Mouse (Mus musculus) embryonic facial prominence, embryonic 11.5 days (tissue): ENCODE measurements at regions not wholly inside any gene's neighbourhood (a gene's known extent, or its start where the extent isn't known, plus 50 kb on each side); places are given as distances from the start of the nearest gene placed in this dataset.

Experiments used
- ATAC-seq: fragments of 200-750 bp; cut with Nextera tagmentation; replicated peaks from 2 replicates; pipeline ENCODE4 v1.8.0; 2017; ENCODE audit warnings: low read depth; ENCODE audit not compliant: insufficient number of reproducible peaks, low FRiP score, low TSS enrichment
- DNase-seq: peaks from one replicate; pipeline ENCODE4 v3.0.0-alpha.2; 2015; ENCODE audit warnings: low spot score
- H3K27ac ChIP-seq: fragments of 300-500 bp; sonication (generic); replicated peaks from 2 replicates; pipeline ENCODE4 v1.5.1; 2014; ENCODE audit warnings: mild to moderate bottlenecking, low read depth, low read length, control low read depth
- H3K27me3 ChIP-seq: fragments of 300-500 bp; sonication (generic); 2 replicates; pipeline ENCODE4 v1.6.1; 2014; ENCODE audit warnings: mild to moderate bottlenecking, low read length, moderate library complexity, mixed read lengths; ENCODE audit not compliant: control insufficient read depth, insufficient read depth
- H3K36me3 ChIP-seq: fragments of 300-500 bp; sonication (generic); replicated peaks from 2 replicates; pipeline ENCODE4 v1.6.1; 2014; ENCODE audit warnings: low read depth, mild to moderate bottlenecking, low read length, moderate library complexity, mixed read lengths; ENCODE audit not compliant: control insufficient read depth, insufficient read depth
- H3K4me1 ChIP-seq: fragments of 300-500 bp; sonication (generic); 2 replicates; pipeline ENCODE4 v1.6.1; 2014; ENCODE audit warnings: low read length, mixed read lengths; ENCODE audit not compliant: control insufficient read depth, insufficient read depth
- H3K4me2 ChIP-seq: fragments of 300-500 bp; sonication (generic); 2 replicates; pipeline ENCODE4 v1.6.1; 2014; ENCODE audit warnings: low read depth, mild to moderate bottlenecking, control low read depth, low read length, moderate library complexity
- H3K4me3 ChIP-seq: fragments of 300-500 bp; sonication (generic); 2 replicates; pipeline ENCODE4 v1.5.1; 2014; ENCODE audit warnings: low read depth, low read length, control low read depth
- H3K9ac ChIP-seq: fragments of 300-500 bp; sonication (generic); replicated peaks from 2 replicates; pipeline ENCODE4 v1.6.1; 2014; ENCODE audit warnings: mild to moderate bottlenecking, control low read depth, low read length
- H3K9me3 ChIP-seq: fragments of 300-500 bp; sonication (generic); replicated peaks from 2 replicates; pipeline ENCODE4 v1.6.1; 2016; ENCODE audit warnings: mild to moderate bottlenecking, low read length, inconsistent platforms, mixed read lengths; ENCODE audit not compliant: control insufficient read depth
- WGBS: fragments of 180-500 bp; shearing (Covaris S2); extraction: QIAGEN DNeasy Blood & Tissue Kit; methylation state at CpG from one replicate; pipeline ENCODE4 v1.1.7; 2014; 5-methylcytosine and 5-hydroxymethylcytosine counted together

DNA sequence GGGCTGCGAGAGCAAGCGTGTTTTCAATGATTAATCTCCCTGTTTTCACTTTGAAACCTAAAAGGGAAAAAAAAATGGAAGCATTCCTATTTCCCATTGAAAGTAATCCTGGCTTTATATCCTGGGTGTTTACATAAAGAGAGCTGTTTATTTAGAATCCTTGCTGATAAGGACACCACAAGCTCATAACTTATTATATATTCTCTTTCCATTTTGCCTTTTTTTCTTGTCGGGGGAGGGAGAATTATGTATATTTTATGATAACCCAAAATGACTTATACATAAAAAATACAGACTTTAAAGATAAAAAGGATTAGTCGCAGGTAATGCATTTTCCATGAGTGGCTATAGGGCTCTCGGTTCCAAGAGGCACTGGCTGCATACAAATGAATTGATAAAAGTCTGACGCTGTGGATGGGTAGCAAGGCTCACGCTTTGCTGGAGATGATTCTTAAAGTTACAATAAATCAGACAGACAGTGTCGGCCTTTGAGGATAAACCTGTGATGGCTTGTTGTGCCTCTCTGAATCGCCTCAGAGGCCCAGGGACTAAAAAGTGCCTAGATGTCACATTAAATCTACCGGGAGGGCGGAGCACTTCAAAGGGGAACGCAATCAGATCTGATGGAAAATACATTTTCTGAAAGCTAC, 155.7 kb downstream of the Psat1 start:
- Histone ChIP-seq H3K9ac (no peak overlapping the region), H3K9me3 (no peaks in the 10 kb centered on the region), H3K36me3 (no peaks in the 10 kb centered on the region), H3K27me3 (no peaks in the 10 kb centered on the region), H3K4me2 (no peak overlapping the region), H3K4me3 (no peak overlapping the region), H3K27ac (no peak overlapping the region), H3K4me1 (no peaks in the 10 kb centered on the region)
- no peak for DNase-seq
- no peak for ATAC-seq
- WGBS = 55% methylated on average over 12 of the region's 12 CpGs

DNA sequence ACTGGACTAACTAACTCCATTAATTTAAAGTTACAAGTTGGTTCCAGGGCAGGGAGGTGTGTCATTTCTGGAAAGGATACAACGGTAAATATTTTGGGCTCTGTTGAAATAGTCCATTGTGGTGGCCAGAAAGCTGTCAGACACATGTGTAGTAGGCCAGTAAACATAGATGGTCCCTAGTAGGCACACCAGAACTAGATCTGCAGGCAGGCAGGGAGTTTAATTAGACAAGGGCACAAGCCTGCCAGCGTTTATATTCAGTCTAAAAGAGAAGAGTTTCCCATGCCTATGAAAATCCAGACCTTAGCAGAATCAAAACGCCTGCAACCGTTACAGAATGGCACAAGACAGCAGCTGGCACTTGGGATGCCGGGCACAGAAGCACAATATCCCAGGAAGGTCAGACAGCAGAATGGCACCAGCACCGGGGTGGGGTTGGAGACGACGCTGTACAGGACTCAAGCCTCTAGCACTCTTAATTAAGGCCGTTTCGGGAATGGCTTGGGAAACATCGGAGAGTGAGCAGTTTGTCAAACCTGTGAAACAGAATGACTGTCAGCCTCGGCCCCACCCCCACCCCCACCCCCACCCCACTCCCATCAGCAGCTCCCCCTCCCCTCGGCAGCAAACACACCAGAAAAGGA, 156.4 kb downstream of the Psat1 start:
- WGBS = 36% methylated on average over 13 of the region's 13 CpGs
- ATAC-seq = no peak

DNA sequence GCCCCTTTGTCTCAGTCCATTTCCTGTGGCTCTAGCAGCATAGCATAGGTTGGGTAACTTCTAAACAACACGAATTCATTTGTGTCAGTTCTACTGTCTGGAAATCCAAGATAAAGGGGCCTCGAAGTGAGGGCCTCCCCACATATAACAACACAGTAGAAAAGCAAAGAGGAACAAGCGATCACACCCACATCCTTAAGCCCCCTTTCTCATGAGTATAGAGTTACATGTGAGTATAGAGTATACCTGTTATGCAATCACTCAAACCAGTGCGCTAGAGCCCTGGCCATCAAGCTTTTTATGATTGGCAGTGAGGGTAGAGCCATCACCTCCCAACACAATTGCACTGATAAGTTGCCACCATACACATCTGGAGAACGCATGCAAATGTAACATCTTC, 157.4 kb downstream of the Psat1 start:
- DNase-seq (no peak), ATAC-seq (no peak)
- H3K9ac ChIP-seq = no peak overlapping the region
- H3K27me3 ChIP-seq = no peaks in the 10 kb centered on the region
- H3K4me3 ChIP-seq = no peak overlapping the region
- H3K9me3 ChIP-seq = no peaks in the 10 kb centered on the region
- WGBS = 82% methylated on average over 5 of the region's 5 CpGs
- H3K27ac ChIP-seq = no peak overlapping the region
- H3K36me3 ChIP-seq = no peaks in the 10 kb centered on the region
- H3K4me1 ChIP-seq = no peaks in the 10 kb centered on the region
- no peak overlapping the region for H3K4me2 ChIP-seq

More for the DNA sequence above, 156.4 kb downstream of the Psat1 start:
- H3K27ac ChIP-seq = no peak overlapping the region
- H3K9ac ChIP-seq = no peak overlapping the region
- DNase-seq = no peak
- no peaks in the 10 kb centered on the region for H3K36me3 ChIP-seq
- no peaks in the 10 kb centered on the region for H3K4me1 ChIP-seq
- no peaks in the 10 kb centered on the region for H3K27me3 ChIP-seq
- no peak overlapping the region for H3K4me3 ChIP-seq
- no peaks in the 10 kb centered on the region for H3K9me3 ChIP-seq
- 0 out of 2 replicates have a peak overlapping the region, but pooled peaks have one; percentile 11 for H3K4me2 ChIP-seq

DNA sequence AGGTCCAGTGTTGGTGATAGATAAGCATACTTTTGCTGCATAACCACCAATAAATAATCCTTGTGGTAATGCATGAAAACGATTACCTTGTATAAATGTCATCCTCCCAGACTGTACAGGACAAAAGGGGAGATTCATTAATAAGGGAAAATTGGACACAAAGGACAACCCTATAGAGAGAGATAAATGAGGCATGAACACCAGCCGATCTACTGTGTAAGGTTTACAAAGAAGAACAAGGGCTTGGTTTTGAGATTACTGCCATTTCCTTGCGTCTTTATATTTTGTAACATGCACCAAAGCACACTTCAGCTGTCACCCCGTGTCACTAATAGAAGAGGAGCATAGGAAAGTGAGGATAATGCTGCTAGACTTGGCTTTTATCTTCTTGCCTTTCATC, 162.5 kb downstream of the Psat1 start:
- WGBS = 72% methylated on average over 4 of the region's 4 CpGs
- no peak for DNase-seq
- no peaks in the 10 kb centered on the region for H3K9me3 ChIP-seq
- H3K27me3 ChIP-seq = no peaks in the 10 kb centered on the region
- no peaks in the 10 kb centered on the region for H3K4me1 ChIP-seq
- no peak overlapping the region for H3K9ac ChIP-seq
- no peak overlapping the region for H3K4me2 ChIP-seq
- no peak overlapping the region for H3K27ac ChIP-seq
- no peaks in the 10 kb centered on the region for H3K36me3 ChIP-seq
- ATAC-seq = no peak
- H3K4me3 ChIP-seq = no peak overlapping the region

DNA sequence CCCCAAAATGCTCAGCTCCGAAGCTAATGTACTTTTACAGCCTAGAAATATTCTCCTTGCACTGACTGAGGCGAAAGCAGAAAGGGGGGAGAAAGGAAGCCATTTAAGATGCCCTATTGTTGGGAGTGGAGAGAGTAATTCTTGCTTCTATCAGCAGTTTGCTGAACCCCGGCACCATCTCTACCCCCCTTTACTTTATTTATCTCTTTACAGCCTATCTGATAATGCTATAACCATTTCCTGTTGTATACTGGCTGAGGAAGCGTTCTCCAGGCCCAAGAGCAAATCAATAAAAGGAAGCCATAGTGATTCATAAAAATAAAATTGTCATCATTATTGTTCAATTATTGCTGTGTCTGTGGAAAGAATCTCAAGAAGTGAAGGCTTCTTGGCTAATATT, 177.5 kb downstream of the Psat1 start:
- H3K9me3 ChIP-seq = no peaks in the 10 kb centered on the region
- H3K4me1 ChIP-seq = no peaks in the 10 kb centered on the region
- WGBS = 94% methylated on average over 4 of the region's 4 CpGs
- H3K36me3 ChIP-seq = no peaks in the 10 kb centered on the region
- ATAC-seq = no peak
- H3K27ac ChIP-seq = no peak overlapping the region
- H3K27me3 ChIP-seq = no peaks in the 10 kb centered on the region
- DNase-seq = no peak
- H3K4me3 ChIP-seq = no peak overlapping the region
- no peak overlapping the region for H3K4me2 ChIP-seq
- H3K9ac ChIP-seq = no peak overlapping the region

DNA sequence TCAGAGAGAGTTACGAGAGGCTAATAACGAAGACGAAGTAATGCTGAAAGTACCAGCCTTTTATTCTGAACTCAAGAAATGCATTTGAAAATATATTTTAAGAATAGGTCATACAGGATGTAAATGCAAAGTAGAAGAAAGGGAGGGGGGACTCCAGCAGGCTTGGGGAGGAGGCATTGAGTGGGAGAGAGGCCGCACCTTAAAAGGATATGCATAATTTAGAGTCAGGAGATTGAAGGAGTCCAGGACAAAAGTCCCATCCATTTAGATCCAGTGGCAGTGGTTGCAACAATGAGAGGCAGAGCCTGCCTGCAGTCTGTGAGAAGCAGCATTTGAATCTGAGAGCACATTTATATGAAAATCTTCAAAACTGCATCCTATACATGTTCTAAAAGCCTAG, 186.1 kb downstream of the Psat1 start:
- H3K27ac ChIP-seq = no peak overlapping the region
- no peak overlapping the region for H3K4me2 ChIP-seq
- DNase-seq = no peak
- ATAC-seq = no peak
- no peaks in the 10 kb centered on the region for H3K9me3 ChIP-seq
- H3K9ac ChIP-seq = no peak overlapping the region
- H3K36me3 ChIP-seq = no peaks in the 10 kb centered on the region
- no peak overlapping the region for H3K4me3 ChIP-seq
- H3K4me1 ChIP-seq = no peaks in the 10 kb centered on the region
- WGBS = 85% methylated on average over 4 of the region's 4 CpGs
- no peaks in the 10 kb centered on the region for H3K27me3 ChIP-seq

DNA sequence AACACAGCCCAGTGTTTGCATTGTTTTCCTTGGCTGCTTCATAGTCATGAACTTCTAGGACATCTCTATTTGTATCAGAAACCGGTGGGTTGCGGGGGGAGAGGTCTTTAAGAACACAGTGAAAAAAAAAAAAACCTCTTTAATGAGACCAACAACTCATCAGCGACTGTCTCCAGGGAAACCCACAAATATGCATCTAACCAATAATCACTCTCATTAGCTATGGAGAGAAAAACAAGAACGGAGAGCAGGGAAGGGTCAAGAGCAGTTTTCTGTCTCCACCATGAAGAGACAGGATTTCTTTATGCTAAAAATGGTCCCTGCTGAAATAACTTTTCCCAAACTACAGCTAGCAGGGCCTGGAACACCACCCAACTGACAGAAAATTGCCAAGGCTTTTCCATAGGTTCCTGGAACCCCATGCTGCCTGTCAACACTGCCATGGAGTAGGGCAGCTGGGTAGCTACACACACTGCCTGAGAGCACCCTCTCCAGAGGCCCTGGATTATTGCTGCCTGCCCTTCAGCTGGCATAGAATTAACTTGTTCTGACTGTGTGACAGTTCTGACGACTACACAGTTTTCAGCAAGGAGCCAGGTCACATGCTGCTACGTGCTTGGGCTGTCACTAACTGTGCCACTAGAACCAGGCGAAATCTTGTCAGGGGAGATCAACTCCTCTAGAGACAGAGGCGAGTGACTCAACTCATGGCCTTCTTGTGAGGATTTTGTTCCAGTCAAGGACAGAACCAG, 201.9 kb downstream of the Psat1 start:
- no peaks in the 10 kb centered on the region for H3K27me3 ChIP-seq
- no peak overlapping the region for H3K9ac ChIP-seq
- ATAC-seq (no peak), DNase-seq (no peak)
- H3K27ac ChIP-seq = no peak overlapping the region
- H3K9me3 ChIP-seq = no peaks in the 10 kb centered on the region
- 60% methylated on average over 8 of the region's 8 CpGs for WGBS
- no peaks in the 10 kb centered on the region for H3K4me1 ChIP-seq
- no peak overlapping the region for H3K4me2 ChIP-seq
- no peaks in the 10 kb centered on the region for H3K36me3 ChIP-seq
- H3K4me3 ChIP-seq = no peak overlapping the region

DNA sequence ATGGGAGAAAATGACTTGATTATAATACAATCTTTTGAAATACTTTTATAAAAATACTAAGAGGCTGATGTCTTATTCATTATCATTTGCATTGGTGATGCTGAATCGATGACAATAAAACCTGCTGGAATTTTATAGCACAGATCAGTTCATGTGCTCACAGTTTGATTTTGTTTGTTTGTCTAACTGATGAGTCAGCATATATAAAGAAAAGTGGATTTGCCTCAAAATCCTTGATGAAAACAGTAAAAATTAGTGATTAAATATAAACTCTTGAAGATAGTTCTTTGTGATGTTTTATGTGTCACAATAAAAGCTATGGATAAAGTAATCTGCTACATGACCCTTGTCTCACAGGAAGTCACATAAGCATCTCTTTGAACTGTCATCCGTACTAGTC, 210.9 kb downstream of the Psat1 start:
- Histone ChIP-seq H3K27ac (no peak overlapping the region), H3K9ac (no peak overlapping the region), H3K9me3 (no peaks in the 10 kb centered on the region), H3K4me1 (no peaks in the 10 kb centered on the region), H3K4me3 (no peak overlapping the region), H3K36me3 (no peaks in the 10 kb centered on the region), H3K27me3 (no peaks in the 10 kb centered on the region), H3K4me2 (no peak overlapping the region)
- DNase-seq (no peak), ATAC-seq (no peak)
- 75% methylated on average over 2 of the region's 2 CpGs for WGBS
